Mouse (Mus musculus) neural tube, embryonic 13.5 days (tissue): ENCODE measurements at regions not wholly inside any gene's neighbourhood (a gene's known extent, or its start where the extent isn't known, plus 50 kb on each side); places are given as distances from the start of the nearest gene placed in this dataset.

Experiments used
- ATAC-seq: fragments of 200-750 bp; cut with Nextera tagmentation; 2 replicates; pipeline ENCODE4 v1.8.0; 2017; ENCODE audit warnings: low read depth, mild to moderate bottlenecking, moderate TSS enrichment, moderate library complexity
- H3K27ac ChIP-seq: fragments of 300-500 bp; sonication (generic); replicated peaks from 2 replicates; pipeline ENCODE4 v1.5.1; 2015; ENCODE audit warnings: moderate library complexity, mild to moderate bottlenecking, inconsistent platforms
- H3K27me3 ChIP-seq: fragments of 300-500 bp; sonication (generic); 2 replicates; pipeline ENCODE4 v1.6.1; 2015; ENCODE audit warnings: mild to moderate bottlenecking, inconsistent platforms
- H3K36me3 ChIP-seq: fragments of 300-500 bp; sonication (generic); 2 replicates; pipeline ENCODE4 v1.6.1; 2015; ENCODE audit warnings: mild to moderate bottlenecking, inconsistent platforms
- H3K4me1 ChIP-seq: fragments of 300-500 bp; sonication (generic); replicated peaks from 2 replicates; pipeline ENCODE4 v1.6.1; 2015; ENCODE audit warnings: inconsistent platforms
- H3K4me2 ChIP-seq: fragments of 300-500 bp; sonication (generic); 2 replicates; pipeline ENCODE4 v1.6.1; 2015; ENCODE audit warnings: inconsistent platforms, mild to moderate bottlenecking, moderate library complexity
- H3K4me3 ChIP-seq: fragments of 300-500 bp; sonication (generic); 2 replicates; pipeline ENCODE4 v1.5.1; 2015; ENCODE audit warnings: mild to moderate bottlenecking, inconsistent platforms
- H3K9ac ChIP-seq: fragments of 300-500 bp; sonication (generic); 2 replicates; pipeline ENCODE4 v1.6.1; 2015; ENCODE audit warnings: moderate library complexity, mild to moderate bottlenecking, inconsistent platforms
- H3K9me3 ChIP-seq: fragments of 300-500 bp; sonication (generic); 2 replicates; pipeline ENCODE4 v1.6.1; 2016; ENCODE audit warnings: inconsistent platforms
- WGBS: fragments of 180-500 bp; shearing (Covaris S2); methylation state at CpG from one replicate; pipeline ENCODE4 v1.1.7; 2015; 5-methylcytosine and 5-hydroxymethylcytosine counted together

- WGBS = 67% methylated on average over 3 of the region's 3 CpGs
- no peak for ATAC-seq
- no peaks in the 10 kb centered on the region for H3K4me1 ChIP-seq
- H3K27me3 ChIP-seq = no peaks in the 10 kb centered on the region
- H3K4me2 ChIP-seq = no peak overlapping the region
- H3K27ac ChIP-seq = no peak overlapping the region
- H3K9me3 ChIP-seq = no peaks in the 10 kb centered on the region
- H3K4me3 ChIP-seq = no peak overlapping the region
- no peak overlapping the region for H3K9ac ChIP-seq
- no peaks in the 10 kb centered on the region for H3K36me3 ChIP-seq
These were observed 65.2 kb downstream of the Slc30a10 start for GRCm38 (mm10) chr1:185519811-185520210.

- 69% methylated on average over 10 of the region's 10 CpGs for WGBS
- Histone ChIP-seq H3K27ac (no peak overlapping the region), H3K9ac (no peak overlapping the region), H3K9me3 (no peaks in the 10 kb centered on the region), H3K4me3 (no peak overlapping the region), H3K27me3 (no peaks in the 10 kb centered on the region), H3K36me3 (no peaks in the 10 kb centered on the region), H3K4me1 (no peaks in the 10 kb centered on the region), H3K4me2 (no peak overlapping the region)
- ATAC-seq = no peak
These were observed 69.4 kb downstream of the Slc30a10 start for GRCm38 (mm10) chr1:185524020-185524419.

- H3K27me3 ChIP-seq = no peaks in the 10 kb centered on the region
- no peak overlapping the region for H3K4me2 ChIP-seq
- no peaks in the 10 kb centered on the region for H3K9me3 ChIP-seq
- peaks cover 11% of the 10 kb centered on the region; the same call in 1 of the 2 replicates for H3K4me1 ChIP-seq
- no peaks in the 10 kb centered on the region for H3K36me3 ChIP-seq
- no peak overlapping the region for H3K27ac ChIP-seq
- ATAC-seq = no peak
- no peak overlapping the region for H3K4me3 ChIP-seq
- WGBS = 95% methylated on average over 5 of the region's 5 CpGs
- no peak overlapping the region for H3K9ac ChIP-seq
These were observed 78.8 kb downstream of the Slc30a10 start for GRCm38 (mm10) chr1:185533471-185533870.

GRCm38 (mm10) chr1:185534129-185534528 is 79.5 kb downstream of the Slc30a10 start:
- no peak for ATAC-seq
- WGBS = 89% methylated on average over 1 of the region's 1 CpGs
- H3K36me3 ChIP-seq = no peaks in the 10 kb centered on the region

DNA sequence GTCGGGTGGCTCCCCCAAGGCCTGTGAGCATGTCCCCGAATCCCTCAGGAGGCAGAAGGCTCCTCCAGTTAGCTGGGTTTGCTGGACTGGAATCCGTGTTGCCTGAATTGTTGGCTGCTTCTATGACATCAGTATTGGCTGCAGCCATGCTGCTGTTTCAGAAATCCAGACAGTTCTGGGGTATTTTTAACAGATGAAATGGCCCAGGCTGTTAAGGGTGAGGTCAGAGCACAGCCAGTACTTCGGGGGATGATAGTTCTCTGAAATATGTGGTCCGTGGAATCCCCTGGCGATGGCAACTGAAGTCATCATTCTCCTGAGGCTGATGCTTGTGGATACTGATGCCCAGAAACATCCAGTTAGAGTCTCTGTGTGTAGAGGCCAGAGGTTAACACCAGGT is 80.7 kb downstream of the Slc30a10 start:
- H3K9me3 ChIP-seq = no peaks in the 10 kb centered on the region
- H3K9ac ChIP-seq = no peak overlapping the region
- H3K4me1 ChIP-seq = peaks cover 11% of the 10 kb centered on the region; the same call in 1 of the 2 replicates
- H3K4me3 ChIP-seq = no peak overlapping the region
- H3K4me2 ChIP-seq = no peak overlapping the region
- ATAC-seq = no peak
- no peak overlapping the region for H3K27ac ChIP-seq
- H3K27me3 ChIP-seq = no peaks in the 10 kb centered on the region
- H3K36me3 ChIP-seq = no peaks in the 10 kb centered on the region
- 80% methylated on average over 6 of the region's 6 CpGs for WGBS

More at GRCm38 (mm10) chr1:185534129-185534528, 79.5 kb downstream of the Slc30a10 start:
- Histone ChIP-seq H3K4me1 (peaks cover 11% of the 10 kb centered on the region; the same call in 1 of the 2 replicates), H3K9ac (no peak overlapping the region), H3K27ac (no peak overlapping the region), H3K9me3 (no peaks in the 10 kb centered on the region), H3K4me3 (no peak overlapping the region), H3K27me3 (no peaks in the 10 kb centered on the region), H3K4me2 (no peak overlapping the region)

- ATAC-seq = no peak
- Histone ChIP-seq H3K27me3 (no peaks in the 10 kb centered on the region), H3K4me3 (no peak overlapping the region), H3K4me2 (no peak overlapping the region), H3K36me3 (no peaks in the 10 kb centered on the region), H3K4me1 (peaks cover 1% of the 10 kb centered on the region; the same call in 1 of the 2 replicates), H3K9ac (no peak overlapping the region), H3K9me3 (no peaks in the 10 kb centered on the region), H3K27ac (no peak overlapping the region)
- WGBS = 95% methylated on average over 4 of the region's 4 CpGs
These were observed 82.6 kb downstream of the Slc30a10 start for GRCm38 (mm10) chr1:185537236-185537635.

DNA sequence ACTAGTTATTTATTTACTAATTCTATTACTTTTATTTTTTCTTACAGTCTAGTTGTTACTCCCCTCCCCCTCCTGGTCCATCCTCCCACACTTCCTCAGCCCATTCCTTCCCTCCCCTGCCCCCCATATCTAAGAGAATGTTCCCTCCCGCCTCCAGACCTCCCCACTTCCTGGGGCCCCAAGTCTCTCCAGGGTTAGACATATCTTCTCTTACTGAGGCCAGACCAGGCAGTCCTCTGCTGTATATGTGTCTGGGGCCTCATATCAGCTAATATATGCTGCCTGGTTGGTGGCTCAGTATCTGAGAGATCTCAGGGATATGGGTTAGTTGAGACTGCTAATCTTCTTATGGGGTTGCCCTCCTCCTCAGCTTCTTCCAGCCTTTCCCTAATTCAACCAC is 84.8 kb downstream of the Slc30a10 start:
- H3K9ac ChIP-seq = no peak overlapping the region
- no peak overlapping the region for H3K27ac ChIP-seq
- no peak for ATAC-seq
- H3K36me3 ChIP-seq = no peaks in the 10 kb centered on the region
- no peaks in the 10 kb centered on the region for H3K4me1 ChIP-seq
- H3K4me3 ChIP-seq = no peak overlapping the region
- H3K9me3 ChIP-seq = no peaks in the 10 kb centered on the region
- WGBS = 78% methylated on average over 1 of the region's 1 CpGs
- no peak overlapping the region for H3K4me2 ChIP-seq
- H3K27me3 ChIP-seq = no peaks in the 10 kb centered on the region

GRCm38 (mm10) chr1:185546346-185546745 is 91.7 kb downstream of the Slc30a10 start:
- Histone ChIP-seq H3K4me2 (no peak overlapping the region), H3K9ac (0 out of 2 replicates have a peak overlapping the region, but pooled peaks have one; percentile 17), H3K27ac (peak overlapping the region; percentile 23; the same call in 1 of the 2 replicates), H3K4me3 (no peak overlapping the region), H3K9me3 (no peaks in the 10 kb centered on the region), H3K27me3 (no peaks in the 10 kb centered on the region), H3K4me1 (peaks cover 6% of the 10 kb centered on the region), H3K36me3 (no peaks in the 10 kb centered on the region)
- ATAC-seq = no peak

DNA sequence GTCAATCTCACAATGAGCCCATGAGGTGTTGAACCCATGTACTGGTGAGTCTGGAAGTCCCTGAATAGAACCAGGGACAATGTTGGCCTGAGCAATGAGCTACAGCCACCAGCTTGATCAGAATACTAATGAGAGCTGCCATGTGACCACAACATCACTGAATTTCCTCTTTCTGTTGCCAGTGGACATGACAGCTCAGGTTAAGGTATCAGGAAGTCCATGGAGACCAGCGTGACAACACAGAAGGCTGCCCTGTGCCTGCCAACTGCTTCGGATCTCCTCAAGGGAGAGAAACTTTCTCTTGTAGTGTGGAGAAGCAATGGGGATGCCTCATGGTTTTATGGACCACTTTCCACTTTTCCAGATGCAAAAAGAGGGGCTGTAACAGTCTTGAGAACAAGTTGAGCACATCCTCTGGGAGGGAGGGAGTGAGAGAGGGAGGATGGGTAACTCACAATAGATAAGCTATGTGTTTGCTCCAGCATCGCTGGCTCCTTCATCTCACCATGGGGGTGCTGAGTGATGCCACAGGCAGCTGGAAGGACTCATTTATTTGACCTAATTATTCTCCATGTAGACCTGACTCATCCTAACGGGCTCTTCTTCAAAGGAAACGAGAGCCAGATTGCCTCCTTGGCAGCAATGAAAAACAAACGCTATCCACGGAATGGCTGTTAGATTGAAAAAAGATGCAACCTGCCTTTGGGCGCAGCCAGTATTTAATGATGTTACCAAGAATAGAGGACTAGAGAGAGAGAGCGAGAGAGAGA is 118.3 kb downstream of the Slc30a10 start:
- Histone ChIP-seq H3K36me3 (no peaks in the 10 kb centered on the region), H3K4me2 (no peak overlapping the region), H3K4me3 (no peak overlapping the region), H3K9ac (no peak overlapping the region), H3K27ac (no peak overlapping the region), H3K4me1 (peaks cover 6% of the 10 kb centered on the region; the same call in 1 of the 2 replicates), H3K9me3 (no peaks in the 10 kb centered on the region), H3K27me3 (no peaks in the 10 kb centered on the region)
- WGBS = 53% methylated on average over 9 of the region's 9 CpGs
- no peak for ATAC-seq

- ATAC-seq = no peak
- Histone ChIP-seq H3K9ac (no peak overlapping the region), H3K4me2 (no peak overlapping the region), H3K4me3 (no peak overlapping the region), H3K9me3 (no peaks in the 10 kb centered on the region), H3K36me3 (no peaks in the 10 kb centered on the region), H3K27ac (no peak overlapping the region), H3K4me1 (peaks cover 6% of the 10 kb centered on the region; the same call in 1 of the 2 replicates), H3K27me3 (no peaks in the 10 kb centered on the region)
- WGBS = 81% methylated on average over 4 of the region's 4 CpGs
These were observed 120.3 kb downstream of the Slc30a10 start for GRCm38 (mm10) chr1:185574978-185575377.

DNA sequence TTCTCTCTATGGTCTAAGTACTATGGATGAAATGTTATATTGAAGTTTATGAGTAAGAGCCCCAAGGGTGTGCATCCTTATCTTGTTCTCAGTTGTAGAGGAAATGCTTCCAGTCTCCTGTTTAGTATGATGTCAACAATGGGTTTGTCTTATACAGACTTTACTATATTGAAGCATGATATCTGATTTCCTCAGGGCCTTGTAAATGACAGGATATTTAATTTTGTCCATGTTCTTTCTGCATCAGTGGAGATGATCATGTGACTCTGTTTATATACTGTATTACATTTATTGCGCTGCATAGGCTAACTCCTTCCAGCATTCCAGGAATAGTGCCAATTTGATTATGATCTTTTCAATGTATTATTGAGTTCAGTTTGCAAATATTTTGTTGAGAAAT is 125.2 kb downstream of the Slc30a10 start:
- 91% methylated on average over 1 of the region's 1 CpGs for WGBS
- no peak for ATAC-seq

DNA sequence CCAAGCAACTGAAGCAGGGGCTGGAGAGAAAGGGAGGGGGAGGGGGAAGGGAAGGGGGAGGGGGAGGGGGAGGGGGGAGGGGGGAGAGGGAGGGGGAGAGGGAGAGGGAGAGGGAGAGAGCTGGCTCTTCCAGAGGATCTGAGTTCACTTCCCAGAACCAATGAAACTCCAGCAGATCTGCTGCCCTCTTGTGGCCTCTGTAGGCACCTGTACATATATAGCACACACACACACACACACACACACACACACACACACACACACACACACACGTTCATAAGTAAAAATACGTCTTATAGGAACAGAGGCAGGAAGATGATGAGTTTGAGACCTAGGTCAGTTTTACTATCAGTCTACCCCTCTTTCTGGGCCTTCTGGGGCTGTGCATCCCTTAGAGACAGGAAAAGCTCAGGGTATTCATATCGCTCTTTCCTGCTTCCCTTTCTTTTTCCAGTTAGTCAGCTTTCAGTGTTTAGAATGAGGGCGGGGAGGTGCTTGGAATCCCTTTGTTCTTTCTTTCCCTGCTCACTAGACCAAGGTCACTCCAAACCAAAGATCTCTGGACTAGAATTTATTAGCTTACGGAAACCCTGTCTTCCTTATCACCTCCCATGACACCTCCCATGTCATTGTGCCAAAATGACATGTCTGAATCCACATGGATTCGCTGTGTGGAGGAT is 130.7 kb downstream of the Slc30a10 start:
- no peaks in the 10 kb centered on the region for H3K4me1 ChIP-seq
- H3K27me3 ChIP-seq = no peaks in the 10 kb centered on the region
- no peaks in the 10 kb centered on the region for H3K9me3 ChIP-seq
- no peak overlapping the region for H3K27ac ChIP-seq
- H3K36me3 ChIP-seq = no peaks in the 10 kb centered on the region
- no peak overlapping the region for H3K4me3 ChIP-seq
- 85% methylated on average over 6 of the region's 6 CpGs for WGBS
- H3K9ac ChIP-seq = no peak overlapping the region
- ATAC-seq = no peak
- H3K4me2 ChIP-seq = no peak overlapping the region

More for the DNA sequence above, 125.2 kb downstream of the Slc30a10 start:
- Histone ChIP-seq H3K9me3 (no peaks in the 10 kb centered on the region), H3K27me3 (no peaks in the 10 kb centered on the region), H3K4me3 (no peak overlapping the region), H3K4me1 (no peaks in the 10 kb centered on the region), H3K9ac (no peak overlapping the region), H3K36me3 (no peaks in the 10 kb centered on the region), H3K4me2 (no peak overlapping the region), H3K27ac (no peak overlapping the region)
